Mouse (Mus musculus) left cerebral cortex, adult 11 months (tissue): ENCODE measurements around the gene Cdk5rap2.

ENCODE experiments used
- DNase-seq: peaks from one replicate; pipeline ENCODE4 v3.0.0; 2022; ENCODE audit warnings: low spot score

Cdk5rap2 gene

GRCm38 (mm10) chr4:70353656-70354055 is 56.6 kb downstream of the Cdk5rap2 start:
- no peak for DNase-seq

- no peak for DNase-seq
These were observed 74.6 kb downstream of the Cdk5rap2 start for GRCm38 (mm10) chr4:70335444-70336144.

GRCm38 (mm10) chr4:70334995-70335394 is 75.2 kb downstream of the Cdk5rap2 start:
- DNase-seq, result no peak

- DNase-seq, result no peak
These were observed 77.3 kb downstream of the Cdk5rap2 start for GRCm38 (mm10) chr4:70332981-70333380.

- DNase-seq, result no peak
These were observed 77.7 kb downstream of the Cdk5rap2 start for GRCm38 (mm10) chr4:70332576-70332975.

GRCm38 (mm10) chr4:70331181-70331580 is 79.1 kb downstream of the Cdk5rap2 start:
- DNase-seq, result no peak

- no peak for DNase-seq
These were observed 82.2 kb downstream of the Cdk5rap2 start for GRCm38 (mm10) chr4:70328033-70328432.

GRCm38 (mm10) chr4:70327436-70327835 is 82.8 kb downstream of the Cdk5rap2 start:
- DNase-seq, result no peak

- DNase-seq, result no peak
These were observed 88.7 kb downstream of the Cdk5rap2 start for GRCm38 (mm10) chr4:70321586-70321985.

- DNase-seq, result no peak
These were observed 98.1 kb downstream of the Cdk5rap2 start for GRCm38 (mm10) chr4:70312170-70312569.

GRCm38 (mm10) chr4:70311530-70311929 is 98.7 kb downstream of the Cdk5rap2 start:
- DNase-seq, result peak; percentile 53

- DNase-seq, result peak; percentile 63
These were observed 103.0 kb downstream of the Cdk5rap2 start for GRCm38 (mm10) chr4:70307230-70307629.

GRCm38 (mm10) chr4:70303870-70304269 is 106.4 kb downstream of the Cdk5rap2 start:
- no peak for DNase-seq

GRCm38 (mm10) chr4:70301187-70301586 is 109.1 kb downstream of the Cdk5rap2 start:
- DNase-seq, result no peak

- no peak for DNase-seq
These were observed 120.9 kb downstream of the Cdk5rap2 start for GRCm38 (mm10) chr4:70289361-70289760.

- DNase-seq, result no peak
These were observed 127.1 kb downstream of the Cdk5rap2 start for GRCm38 (mm10) chr4:70283163-70283562.

- DNase-seq, result no peak
These were observed 131.4 kb downstream of the Cdk5rap2 start for GRCm38 (mm10) chr4:70278882-70279281.

GRCm38 (mm10) chr4:70278057-70278456 is 132.2 kb downstream of the Cdk5rap2 start:
- DNase-seq, result no peak

- no peak for DNase-seq
These were observed 137.3 kb downstream of the Cdk5rap2 start for GRCm38 (mm10) chr4:70272943-70273342.

- no peak for DNase-seq
These were observed 137.7 kb downstream of the Cdk5rap2 start for GRCm38 (mm10) chr4:70272527-70272926.

GRCm38 (mm10) chr4:70267213-70267906 is 142.9 kb downstream of the Cdk5rap2 start:
- DNase-seq, result no peak

- no peak for DNase-seq
These were observed 145.0 kb downstream of the Cdk5rap2 start for GRCm38 (mm10) chr4:70265248-70265647.

- DNase-seq, result no peak
These were observed 147.4 kb downstream of the Cdk5rap2 start for GRCm38 (mm10) chr4:70262850-70263249.

- no peak for DNase-seq
These were observed 148.9 kb downstream of the Cdk5rap2 start for GRCm38 (mm10) chr4:70261315-70261714.
